Comparison of ENCODE assay signal across 8 mouse cellular contexts in the genomic region with DNA sequence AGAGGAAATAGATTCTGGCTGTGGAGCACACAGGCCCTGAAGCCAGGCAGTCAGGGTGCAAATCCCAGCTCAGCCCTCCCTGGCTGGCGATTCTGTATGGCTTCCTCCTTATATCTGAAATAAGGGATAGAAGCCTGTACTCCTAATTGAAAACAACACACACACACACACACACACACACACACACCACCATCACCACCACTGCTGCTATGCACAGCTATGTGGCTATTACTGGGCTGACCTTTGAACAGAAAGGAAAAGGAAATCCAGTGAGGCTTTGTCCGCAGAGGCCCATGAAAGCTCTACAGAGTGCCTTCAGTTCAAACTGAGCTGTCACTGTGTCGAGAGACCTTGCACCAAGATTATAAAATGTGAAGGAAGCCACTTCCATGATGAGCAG.
DNase-seq lines count a peak whose midpoint lies in the region; ATAC-seq and TF ChIP-seq lines count a peak whose summit lies in the region.

No protein-coding gene starts in this region.

- no peaks in the 10 kb centered on the region for H3K9me3 ChIP-seq in forebrain, embryonic 10.5 days
- no peaks in the 10 kb centered on the region for H3K9me3 ChIP-seq in forebrain, postnatal 0 days (ENCODE audit: low read length)
- no peaks in the 10 kb centered on the region for H3K9me3 ChIP-seq in neural tube, embryonic 11.5 days (ENCODE audit: control insufficient read depth, low read length)
- H3K9me3 ChIP-seq in liver, embryonic 12.5 days (replicated peaks): no peaks in the 10 kb centered on the region

- ATAC-seq in forebrain, postnatal 0 days: no peak
- no peak for ATAC-seq in neural tube, embryonic 11.5 days (ENCODE audit: insufficient read depth, low FRiP score, low TSS enrichment)
- ATAC-seq in liver, embryonic 12.5 days: no peak

- 69% methylated on average over 3 of the region's 3 CpGs for WGBS in forebrain, embryonic 10.5 days
- 49% methylated on average over 3 of the region's 3 CpGs for WGBS in forebrain, postnatal 0 days
- 64% methylated on average over 3 of the region's 3 CpGs for WGBS in neural tube, embryonic 11.5 days
- 67% methylated on average over 3 of the region's 3 CpGs for WGBS in liver, embryonic 12.5 days (ENCODE audit: insufficient replicate concordance)

- no peaks in the 10 kb centered on the region for H3K27me3 ChIP-seq in forebrain, embryonic 10.5 days (ENCODE audit: poor library complexity, severe bottlenecking)
- no peaks in the 10 kb centered on the region for H3K27me3 ChIP-seq in forebrain, postnatal 0 days (ENCODE audit: insufficient read depth, low read length)
- no peaks in the 10 kb centered on the region for H3K27me3 ChIP-seq in neural tube, embryonic 11.5 days (ENCODE audit: control insufficient read depth, insufficient read depth, low read length)
- no peaks in the 10 kb centered on the region for H3K27me3 ChIP-seq in liver, embryonic 12.5 days (replicated peaks)

- H3K36me3 ChIP-seq in forebrain, embryonic 10.5 days (replicated peaks): no peaks in the 10 kb centered on the region
- no peaks in the 10 kb centered on the region for H3K36me3 ChIP-seq in forebrain, postnatal 0 days (ENCODE audit: insufficient read depth)
- H3K36me3 ChIP-seq in neural tube, embryonic 11.5 days (ENCODE audit: control insufficient read depth, insufficient read depth, low read length): no peaks in the 10 kb centered on the region
- H3K36me3 ChIP-seq in liver, embryonic 12.5 days: peaks cover 12% of the 10 kb centered on the region

- H3K9ac ChIP-seq in forebrain, postnatal 0 days: no peak overlapping the region
- H3K9ac ChIP-seq in neural tube, embryonic 11.5 days (ENCODE audit: low read length): no peak overlapping the region; the same call in 1 of the 2 replicates
- H3K9ac ChIP-seq in liver, embryonic 12.5 days: no peak overlapping the region; the same call in 1 of the 2 replicates

- peaks cover 65% of the 10 kb centered on the region for H3K4me1 ChIP-seq in forebrain, embryonic 10.5 days
- peaks cover 11% of the 10 kb centered on the region for H3K4me1 ChIP-seq in forebrain, postnatal 0 days (ENCODE audit: insufficient read depth)
- H3K4me1 ChIP-seq in neural tube, embryonic 11.5 days (ENCODE audit: control insufficient read depth, insufficient read depth, low read length): peaks cover 49% of the 10 kb centered on the region
- H3K4me1 ChIP-seq in liver, embryonic 12.5 days: peaks cover 96% of the 10 kb centered on the region

- DNase-seq in forebrain, embryonic 10.5 days (ENCODE audit: extremely low spot score, low spot score): no peak
- DNase-seq in forebrain, postnatal 0 days: no peak
- DNase-seq in neural tube, embryonic 11.5 days (ENCODE audit: low spot score): no peak
- no peak for DNase-seq in neural tube, embryonic 10.5 days (ENCODE audit: extremely low spot score, low spot score)
- DNase-seq in frontal cortex, postnatal 25 days (ENCODE audit: low spot score in 2 of 2): no peak
- no peak for DNase-seq in adrenal gland, adult 2 months
- DNase-seq in c-Kit-positive CD71-positive TER-119-positive erythroid progenitor cells, embryonic 14.5 days (ENCODE audit: low spot score): no peak

- H3K4me3 ChIP-seq in forebrain, embryonic 10.5 days: no peak overlapping the region
- no peak overlapping the region for H3K4me3 ChIP-seq in forebrain, postnatal 0 days (ENCODE audit: low read depth, low read length)
- no peak overlapping the region for H3K4me3 ChIP-seq in neural tube, embryonic 11.5 days (ENCODE audit: low read depth, low read length)
- H3K4me3 ChIP-seq in liver, embryonic 12.5 days: no peak overlapping the region

- no peak overlapping the region for H3K4me2 ChIP-seq in forebrain, postnatal 0 days (ENCODE audit: low read depth)
- no peak overlapping the region for H3K4me2 ChIP-seq in neural tube, embryonic 11.5 days (ENCODE audit: low read depth)
- peak overlapping the region; percentile 24 for H3K4me2 ChIP-seq in liver, embryonic 12.5 days

- no peak for TF ChIP-seq CTCF in forebrain, postnatal 0 days (IDR thresholded peaks at IDR 0.05; ENCODE audit: low read depth)

- peak overlapping the region; percentile 68; the same call in 1 of the 2 replicates for H3K27ac ChIP-seq in forebrain, embryonic 10.5 days
- no peak overlapping the region for H3K27ac ChIP-seq in forebrain, postnatal 0 days (ENCODE audit: low read depth, low read length)
- peak overlapping the region; percentile 28; the same call in 1 of the 2 replicates for H3K27ac ChIP-seq in neural tube, embryonic 11.5 days (ENCODE audit: low read depth, low read length)
- peak overlapping the region; percentile 93 for H3K27ac ChIP-seq in liver, embryonic 12.5 days
